16 mouse cellular contexts compared by ENCODE assay signal in genomic region chr9:63747645-63748295, GRCm38 (mm10). TPM values are rescaled to one million over a fixed set of nuclear protein-coding genes. Genes with fewer than 3 reads are reported as not detected.
A peak's percentile ranks its signal among the peaks of the same experiment; 100 is the strongest.
DNase-seq lines count a peak whose midpoint lies in the region; ATAC-seq and TF ChIP-seq lines count a peak whose summit lies in the region.
"Had no signal": no experiment of that assay in that cellular context is flagged by ENCODE, and none has a peak within 500 bp of the region (broad histone marks: within the 10 kb centered on the region; RNA-seq: fewer than 3 reads in every experiment).

No protein-coding gene starts in this region.

- H3K27me3 ChIP-seq in MEL (ENCODE audit: control insufficient read depth in 1 of 2, insufficient read depth in 2 of 2, low read length in 2 of 2): no peaks in the 10 kb centered on the region
- H3K27me3 ChIP-seq: limb, embryonic 13.5 days; midbrain, embryonic 15.5 days; neural tube, embryonic 15.5 days had no signal

- peaks cover 23 to 54% of the 10 kb centered on the region in 2 experiments for H3K4me1 ChIP-seq in MEL (ENCODE audit: control insufficient read depth in 1 of 2, insufficient read depth in 2 of 2, low read length in 2 of 2)

- no peak for DNase-seq in layer of hippocampus, adult 2 months (ENCODE audit: low spot score in 2 of 2)
- no peak for DNase-seq in layer of hippocampus, postnatal 25 days (ENCODE audit: extremely low spot score in 1 of 2, low spot score in 1 of 2)
- peak; percentile 47 for DNase-seq in MEL (ENCODE audit: low read depth, low spot score)
- DNase-seq in adrenal gland, postnatal 10 days: peak; percentile 64
- DNase-seq in frontal cortex, postnatal 25 days (ENCODE audit: low spot score in 2 of 2): no peak
- DNase-seq in spleen, postnatal 14 days (ENCODE audit: low spot score in 2 of 2): no peak
- DNase-seq: cerebellum, adult 11-12 months; embryo, embryonic 11 days; kidney, adult 8-10 months; lung, postnatal 10 days had no signal

- no peak; a peak in 1 of 4 replicates for TF ChIP-seq EP300 in MEL (IDR thresholded peaks at IDR 0.05; ENCODE audit: low read depth in 1 of 2, low read length in 2 of 2)

- peaks cover 4% of the 10 kb centered on the region; the same call in 1 of the 2 replicates for H3K79me2 ChIP-seq in MEL (ENCODE audit: control insufficient read depth, insufficient read depth, low read length, poor library complexity)

- H3K36me3 ChIP-seq in MEL (ENCODE audit: control insufficient read depth in 1 of 2, insufficient read depth in 2 of 2, low read length in 2 of 2): peaks cover 0 to 55% of the 10 kb centered on the region in 2 experiments; a peak in 2 of 4 replicates
- H3K36me3 ChIP-seq: G1E; midbrain, embryonic 15.5 days; neural tube, embryonic 15.5 days had no signal

- H3K9me3 ChIP-seq in MEL (replicated peaks; ENCODE audit: insufficient read depth, low read length): no peaks in the 10 kb centered on the region
- H3K9me3 ChIP-seq: G1E; hindbrain, embryonic 10.5 days; limb, embryonic 13.5 days; midbrain, embryonic 15.5 days; neural tube, embryonic 15.5 days had no signal

- ATAC-seq in megakaryocyte progenitor cell, adult 5-6 weeks (replicated peaks; ENCODE audit: poor library complexity): peak; percentile 33
- ATAC-seq: midbrain, embryonic 15.5 days had no signal

- TF ChIP-seq CTCF in layer of hippocampus, adult 2 months (conservative IDR thresholded peaks at IDR 0.05): no peak
- no peak for TF ChIP-seq CTCF in MEL (IDR thresholded peaks at IDR 0.05 in 2 of 3, conservative IDR thresholded peaks at IDR 0.05 in 1 of 3; ENCODE audit: control insufficient read depth in 1 of 3, insufficient read depth in 1 of 3, low read depth in 2 of 3, low read length in 3 of 3, poor library complexity in 1 of 3, severe bottlenecking in 1 of 3)

- TF ChIP-seq POLR2A in MEL (IDR thresholded peaks at IDR 0.05; ENCODE audit: control insufficient read depth in 1 of 2, insufficient read depth in 1 of 2, low read depth in 1 of 2, low read length in 2 of 2, poor library complexity in 1 of 2): no peak

- H3K4me3 ChIP-seq in layer of hippocampus, adult 2 months: no peak overlapping the region
- no peak overlapping the region for H3K4me3 ChIP-seq in MEL (ENCODE audit: control insufficient read depth in 1 of 2, insufficient read depth in 1 of 2, low read depth in 2 of 2, low read length in 2 of 2)
- H3K4me3 ChIP-seq: hindbrain, embryonic 10.5 days; limb, embryonic 13.5 days; midbrain, embryonic 15.5 days; neural tube, embryonic 15.5 days had no signal

- H3K27ac ChIP-seq in layer of hippocampus, adult 2 months: peak overlapping the region; percentile 43; the same call in 1 of the 2 replicates
- no peak overlapping the region; the same call in 1 of the 2 replicates for H3K27ac ChIP-seq in MEL (ENCODE audit: control insufficient read depth, low read depth, low read length)
- H3K27ac ChIP-seq: limb, embryonic 13.5 days; midbrain, embryonic 15.5 days; neural tube, embryonic 15.5 days had no signal

- no peak for TF ChIP-seq RAD21 in MEL (IDR thresholded peaks at IDR 0.05; ENCODE audit: low read depth, low read length)

- no peak overlapping the region for H3K9ac ChIP-seq in MEL (ENCODE audit: control insufficient read depth, low read depth, low read length, poor library complexity, severe bottlenecking)
- H3K9ac ChIP-seq: limb, embryonic 13.5 days; midbrain, embryonic 15.5 days; neural tube, embryonic 15.5 days had no signal

TF ChIP-seq in MEL, 35 proteins besides CTCF, POLR2A, EP300 and RAD21:
- no peak for TF ChIP-seq USF2 (IDR thresholded peaks at IDR 0.05; ENCODE audit: borderline replicate concordance in 1 of 2, insufficient read depth in 1 of 2, low read depth in 1 of 2, low read length in 2 of 2)
- no peak for TF ChIP-seq ZMIZ1 (IDR thresholded peaks at IDR 0.05; ENCODE audit: low read depth, low read length)
- no peak for TF ChIP-seq ZC3H11A (IDR thresholded peaks at IDR 0.05; ENCODE audit: low read depth, low read length)
- no peak for TF ChIP-seq TCF12 (IDR thresholded peaks at IDR 0.05; ENCODE audit: low read depth, low read length)
- TF ChIP-seq TAL1 (IDR thresholded peaks at IDR 0.05; ENCODE audit: low read length): no peak
- TF ChIP-seq MAX (IDR thresholded peaks at IDR 0.05; ENCODE audit: low read length): no peak
- no peak for TF ChIP-seq KAT2A (conservative IDR thresholded peaks at IDR 0.05; ENCODE audit: low read depth, low read length)
- peak; percentile 53; the same call in 1 of the 2 replicates for TF ChIP-seq GABPA (IDR thresholded peaks at IDR 0.05; ENCODE audit: low read depth, low read length)
- no peak for TF ChIP-seq MAZ (IDR thresholded peaks at IDR 0.05; ENCODE audit: low read depth, low read length)
- TF ChIP-seq POLR2AphosphoS5 (IDR thresholded peaks at IDR 0.05; ENCODE audit: borderline replicate concordance, low read depth, low read length): no peak
- TF ChIP-seq POLR2AphosphoS2 (IDR thresholded peaks at IDR 0.05; ENCODE audit: low read length): no peak
- no peak for TF ChIP-seq CHD1 (IDR thresholded peaks at IDR 0.05; ENCODE audit: low read depth, low read length)
- TF ChIP-seq E2F4 (IDR thresholded peaks at IDR 0.05; ENCODE audit: borderline replicate concordance, low read depth, low read length): no peak
- TF ChIP-seq ELF1 (IDR thresholded peaks at IDR 0.05; ENCODE audit: low read depth, low read length): no peak
- TF ChIP-seq MYB (IDR thresholded peaks at IDR 0.05; ENCODE audit: low read depth, low read length): no peak
- peak; percentile 17; the same call in 1 of the 2 replicates for TF ChIP-seq GATA1 (IDR thresholded peaks at IDR 0.05; ENCODE audit: low read depth, low read length)
- no peak for TF ChIP-seq RCOR1 (IDR thresholded peaks at IDR 0.05; ENCODE audit: low read depth, low read length)
- TF ChIP-seq ZNF384 (IDR thresholded peaks at IDR 0.05; ENCODE audit: low read depth, low read length): peak; percentile 38; the same call in 1 of the 2 replicates
- TF ChIP-seq BHLHE40 (IDR thresholded peaks at IDR 0.05; ENCODE audit: borderline replicate concordance, low read depth, low read length): no peak
- TF ChIP-seq NRF1 (IDR thresholded peaks at IDR 0.05; ENCODE audit: insufficient read depth, low read depth, low read length, poor library complexity, severe bottlenecking): no peak
- TF ChIP-seq JUND (IDR thresholded peaks at IDR 0.05; ENCODE audit: low read depth, low read length): no peak

RNA-seq across cellular contexts. Expression of gene Smad3, which starts 10.0 kb away (rescaled TPM):
- 10 to 100 TPM; 48.7 to 49.6 TPM for total RNA-seq in layer of hippocampus, adult 2 months (2021)
- total RNA-seq in layer of hippocampus, postnatal 25 days (2021): 10 to 100 TPM; 38.0 to 44.6 TPM
- 7.1 and 7.5 TPM in 2 replicates for total RNA-seq in MEL (2012; rRNA removed)
- 10 to 100 TPM in 1 of 2 experiments, not detected in 1; 10.2 TPM for polyA plus RNA-seq in MEL (2012; ENCODE audit: insufficient read depth in 1 of 2, insufficient read length in 2 of 2, low read depth in 1 of 2, low replicate concordance in 2 of 2, missing spikeins in 1 of 2)
- 10 to 100 TPM; 24.4 to 31.8 TPM for total RNA-seq in adrenal gland, postnatal 10 days (2021)
- total RNA-seq in megakaryocyte progenitor cell, adult 5-6 weeks (2015): 12.6 and 14.4 TPM in 2 replicates
- 16.7 and 16.8 TPM in 2 replicates for total RNA-seq in megakaryocyte progenitor cell, adult 5-6 weeks (2017)

Comparison
In these comparisons a context has a peak if more than half of its experiments do, and no peak if none do; other contexts are left out.
1. DNase-seq: peak in MEL (single experiment) and adrenal gland, postnatal 10 days (single experiment); none in layer of hippocampus, adult 2 months (0 of 2), layer of hippocampus, postnatal 25 days (0 of 2), frontal cortex, postnatal 25 days (0 of 2) and spleen, postnatal 14 days (0 of 2).